Mouse (Mus musculus) c-Kit-positive CD71-positive TER-119-positive erythroid progenitor cells, embryonic 14.5 days (primary cell): ENCODE measurements around the gene Slc25a39.
"Not testable (repeated sequence)": the region's sequence is repeated elsewhere in the genome, so short reads cannot be mapped to it uniquely, and the experiment has no call there.

ENCODE experiments used
- DNase-seq: peaks from one replicate; pipeline ENCODE4 v3.0.0-alpha.2; 2013; ENCODE audit warnings: low spot score

Gene Slc25a39

DNA sequence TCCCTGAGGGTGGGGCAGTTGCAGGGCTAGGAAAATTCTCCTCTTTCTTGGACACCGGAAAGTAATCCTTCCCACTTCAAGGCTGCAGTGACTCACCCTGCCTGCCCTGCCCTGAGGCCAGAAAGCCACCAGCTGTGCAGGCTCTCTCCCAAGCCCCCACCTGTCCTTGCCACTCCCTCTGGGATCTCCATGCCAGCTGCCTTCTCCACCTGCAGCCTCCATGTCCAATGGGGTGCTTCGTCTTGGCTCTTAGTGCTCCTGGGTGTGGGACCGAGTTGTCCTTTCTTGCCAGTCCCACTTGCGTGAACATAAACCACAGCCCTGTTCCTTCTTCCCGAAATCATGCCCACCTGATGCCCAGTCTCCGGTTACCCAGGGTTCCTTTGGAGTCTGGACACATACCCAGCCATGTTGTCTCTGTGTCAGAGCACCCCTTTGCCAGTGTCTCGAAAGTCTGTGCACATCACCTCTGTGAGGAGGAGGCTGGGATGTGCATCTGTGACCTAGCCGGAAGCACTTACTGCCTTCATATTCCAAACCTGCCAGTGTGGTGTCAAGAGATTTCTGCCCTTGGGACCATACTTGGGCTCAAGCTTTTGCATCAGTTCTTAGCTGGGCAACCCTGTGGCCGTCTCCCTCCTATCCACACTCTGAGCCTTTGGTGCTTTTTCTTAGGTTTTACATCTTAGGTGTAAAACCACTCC lies 13.2 kb downstream of the Slc25a39 start:
- no peak for DNase-seq

DNA sequence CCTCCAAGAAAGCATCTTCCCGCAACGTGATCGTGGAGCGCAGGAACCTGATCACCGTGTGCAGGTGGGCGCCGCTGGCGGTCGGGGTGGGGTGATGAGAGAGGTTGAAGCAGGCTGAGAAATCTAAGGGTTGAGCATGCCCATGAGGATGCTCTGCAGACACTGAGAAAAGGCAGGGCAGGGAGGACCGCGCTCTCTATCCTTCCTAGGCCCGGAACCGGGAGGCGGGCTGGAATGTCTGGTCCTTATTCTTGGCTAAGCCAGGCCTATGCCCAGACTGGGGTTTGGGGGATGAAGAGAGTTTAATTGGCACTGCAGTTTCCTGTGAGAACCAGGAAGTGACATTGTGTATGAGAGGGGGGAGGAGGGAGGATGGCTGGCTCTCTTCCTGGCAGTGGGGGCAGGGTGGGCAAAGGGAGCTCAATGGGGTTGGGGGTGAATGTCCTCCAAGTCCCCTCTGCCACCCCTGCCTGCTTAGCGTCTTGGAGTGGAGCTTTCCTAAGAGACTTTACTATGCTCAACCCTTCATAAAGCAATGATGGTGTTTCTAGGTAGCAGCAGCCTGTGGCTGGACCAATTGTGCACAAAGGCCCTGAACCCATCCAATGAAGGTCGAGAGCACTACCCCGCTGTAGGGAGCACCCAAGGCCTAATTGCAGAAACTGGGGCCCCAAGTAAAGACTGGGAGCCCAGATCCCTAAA lies 13.9 kb downstream of the Slc25a39 start:
- no peak for DNase-seq

DNA sequence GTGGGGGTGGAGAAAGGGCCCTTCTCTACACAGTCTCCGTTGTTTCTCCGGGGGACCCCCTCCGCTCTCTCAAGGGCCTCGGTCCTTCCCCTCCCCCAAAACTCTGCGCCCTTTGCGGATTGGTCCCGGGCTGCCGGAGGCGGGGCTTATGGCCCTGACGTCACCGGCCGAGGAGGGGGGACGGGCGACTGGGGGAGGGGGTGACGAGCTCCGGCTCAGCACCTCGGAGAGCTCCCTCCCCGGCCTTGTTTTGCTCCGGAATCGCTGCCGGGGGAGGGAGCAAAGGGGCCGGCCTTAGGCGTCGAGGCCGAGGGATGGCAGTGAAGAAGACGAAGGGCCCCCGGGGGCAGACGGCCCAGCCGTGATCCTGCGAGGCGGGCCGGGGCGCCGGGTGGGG lies 14.5 kb downstream of the Slc25a39 start, which contains the start of gene Rundc3a:
Gene Rundc3a (plus strand): TSS at position 166 of the 397 bp plus-strand sequence.
- no peak for DNase-seq

DNA sequence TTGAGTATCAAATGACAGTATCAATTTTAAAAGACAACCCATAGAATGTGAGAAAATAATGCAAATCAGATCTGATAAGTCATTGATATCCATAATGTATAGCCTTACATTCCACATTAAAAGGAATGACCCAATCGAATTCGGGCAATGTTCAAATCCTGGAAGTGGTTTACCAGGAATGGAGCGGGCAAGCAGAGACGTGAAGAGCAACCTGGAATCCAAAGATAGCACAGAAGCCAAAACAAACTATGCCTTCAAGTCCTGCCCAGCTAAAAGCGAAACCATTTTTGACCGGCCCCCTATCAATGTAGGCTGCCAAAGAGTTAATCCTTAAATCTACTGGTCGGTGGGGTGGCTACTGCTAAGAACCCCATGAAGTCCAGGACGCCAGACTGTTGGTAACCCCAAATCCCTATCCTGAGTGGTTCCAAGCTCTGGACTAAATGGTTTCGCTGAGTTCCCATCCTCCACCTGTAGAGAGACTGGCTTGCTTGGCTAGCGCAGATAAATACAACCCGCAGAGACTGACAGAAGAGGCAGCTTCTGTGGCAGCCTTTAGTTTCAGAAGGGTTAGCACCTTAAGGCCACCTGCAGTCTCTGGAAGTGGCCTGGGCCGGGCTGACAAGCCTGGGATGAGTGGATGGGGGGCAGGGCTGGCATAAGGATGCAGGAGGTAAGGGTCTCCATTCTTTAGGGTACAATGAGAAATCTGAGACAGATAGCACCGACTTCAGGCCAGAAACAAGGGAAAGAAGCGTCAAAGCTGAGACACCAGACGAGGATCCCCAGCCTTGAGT lies 15.1 kb downstream of the Slc25a39 start:
- DNase-seq = no peak

DNA sequence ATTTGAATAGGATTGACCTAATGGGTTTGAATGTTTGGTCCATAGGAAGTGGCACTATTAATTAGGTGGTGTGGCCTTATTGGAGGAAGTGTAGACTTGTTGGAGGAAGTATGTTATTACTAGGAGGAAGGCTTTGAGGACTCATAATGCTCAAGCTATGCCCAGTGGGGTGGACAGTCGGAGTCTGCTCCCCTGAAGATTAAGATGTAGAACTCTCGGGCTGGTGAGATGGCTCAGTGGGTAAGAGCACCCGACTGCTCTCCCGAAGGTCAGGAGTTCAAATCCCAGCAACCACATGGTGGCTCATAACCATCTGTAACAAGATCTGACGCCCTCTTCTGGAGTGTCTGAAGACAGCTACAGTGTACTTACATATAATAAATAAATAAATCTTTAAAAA lies 18.3 kb downstream of the Slc25a39 start:
- DNase-seq = not testable (repeated sequence)

DNA sequence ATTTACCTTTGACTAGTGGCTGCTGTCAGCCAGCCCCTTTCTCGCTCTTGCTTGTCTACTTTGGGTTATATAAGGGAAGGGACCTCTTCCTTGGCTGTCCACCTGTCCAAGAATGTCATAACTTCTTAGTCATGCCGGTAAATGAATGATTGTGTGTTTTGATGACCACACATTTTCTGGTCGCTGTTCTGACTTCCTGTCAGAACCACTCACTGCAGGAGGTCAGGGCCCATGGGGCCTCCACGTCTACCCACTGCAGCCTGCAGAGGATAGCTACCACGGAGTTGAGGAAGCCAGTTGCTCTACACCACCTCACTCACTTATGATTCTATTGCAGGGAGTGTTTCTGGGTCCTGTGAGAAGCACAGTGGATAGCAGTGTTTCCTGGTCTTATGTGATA lies 21.6 kb downstream of the Slc25a39 start:
- DNase-seq = no peak

DNA sequence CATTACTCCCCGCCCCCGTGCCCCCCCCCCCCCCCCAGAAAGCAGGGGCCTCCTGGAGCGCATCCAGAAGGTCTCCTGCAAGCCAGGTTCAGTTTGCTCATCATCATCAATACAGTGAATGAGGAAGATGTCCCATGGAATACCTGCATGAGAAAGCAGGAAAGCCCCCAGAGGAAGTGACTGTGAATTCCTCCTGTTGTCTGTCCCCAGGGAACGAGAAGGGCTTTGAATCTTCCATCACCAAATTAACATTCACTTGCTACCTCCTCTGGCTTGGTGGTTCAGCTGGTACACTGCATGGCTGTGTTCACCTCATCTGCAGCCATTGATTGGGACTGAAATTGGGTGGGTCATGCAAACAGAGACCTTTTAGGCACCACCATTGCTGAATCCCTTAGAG lies 22.7 kb downstream of the Slc25a39 start:
- no peak for DNase-seq

DNA sequence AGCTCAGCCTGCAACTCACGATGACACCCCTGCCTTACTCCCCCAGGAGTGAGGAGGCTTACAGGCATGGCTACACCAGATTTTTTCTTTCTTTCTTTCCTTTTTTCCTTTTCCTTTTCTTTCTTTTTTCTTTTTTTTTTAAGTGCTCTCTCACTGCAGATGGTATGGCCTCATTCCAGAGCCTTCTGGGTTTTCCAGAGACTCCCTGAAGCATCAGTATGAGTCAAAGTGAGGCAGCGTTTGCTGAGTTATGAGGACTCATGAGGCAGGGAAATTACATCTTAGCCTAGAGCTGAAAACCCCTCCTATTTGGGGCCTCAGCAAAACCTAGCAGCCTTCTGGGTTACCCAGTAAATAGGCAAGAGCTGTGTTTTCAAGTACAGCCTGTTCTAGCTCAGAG lies 23.3 kb downstream of the Slc25a39 start:
- no peak for DNase-seq

DNA sequence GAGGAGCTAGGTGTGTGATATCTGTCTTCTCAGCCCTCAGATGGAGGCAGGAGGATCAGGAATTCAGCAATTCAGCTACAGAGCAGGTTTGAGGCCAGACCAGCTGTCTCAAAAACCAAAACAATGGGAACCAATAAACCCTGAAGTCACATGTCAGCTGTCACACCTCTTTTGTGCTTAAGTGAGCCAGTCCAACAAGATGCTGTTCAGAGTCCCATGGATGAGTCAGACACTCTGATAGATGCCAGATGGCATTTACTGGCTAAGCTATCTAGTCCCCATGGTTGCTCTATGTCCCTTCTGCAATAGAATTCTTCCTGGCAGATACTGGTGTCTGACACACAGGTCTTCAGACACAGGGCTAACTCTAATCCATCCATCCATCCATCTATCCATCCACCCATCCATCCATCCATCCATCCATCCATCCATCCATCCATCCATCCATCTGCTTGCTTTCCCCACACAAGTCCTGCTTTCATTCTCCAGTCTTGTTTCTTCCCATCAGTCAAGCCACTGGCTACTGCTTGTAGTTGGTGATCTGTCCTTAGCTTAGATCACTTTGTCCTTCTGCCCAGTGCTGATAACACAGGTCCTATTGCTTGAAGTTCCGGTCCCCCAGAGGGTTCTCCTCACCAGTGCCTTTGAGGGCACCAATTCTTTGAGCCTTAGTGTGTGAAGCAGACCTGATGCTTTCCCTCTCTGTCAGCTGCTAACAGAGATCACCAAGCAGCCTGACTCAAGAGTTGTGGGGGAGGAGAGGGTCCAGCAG lies 24.2 kb downstream of the Slc25a39 start:
- no peak for DNase-seq

DNA sequence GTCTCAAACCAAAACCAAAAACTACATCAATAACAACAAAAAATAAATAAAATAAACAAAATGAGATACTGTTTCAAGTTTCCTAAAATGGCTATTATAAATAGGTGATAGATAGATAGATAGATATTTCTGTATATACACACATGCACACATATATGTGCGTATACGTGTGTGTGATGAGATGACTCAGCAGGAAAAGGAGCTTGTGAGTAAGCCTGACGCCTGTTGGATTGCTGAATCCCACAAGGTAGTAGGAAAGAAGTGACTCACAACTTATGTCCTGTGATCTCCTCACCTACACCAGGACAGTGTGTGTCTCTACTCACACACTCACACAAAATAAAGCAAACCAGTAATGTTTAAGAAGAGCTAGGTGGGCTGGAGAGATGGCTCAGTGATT lies 25.0 kb downstream of the Slc25a39 start:
- DNase-seq = no peak

DNA sequence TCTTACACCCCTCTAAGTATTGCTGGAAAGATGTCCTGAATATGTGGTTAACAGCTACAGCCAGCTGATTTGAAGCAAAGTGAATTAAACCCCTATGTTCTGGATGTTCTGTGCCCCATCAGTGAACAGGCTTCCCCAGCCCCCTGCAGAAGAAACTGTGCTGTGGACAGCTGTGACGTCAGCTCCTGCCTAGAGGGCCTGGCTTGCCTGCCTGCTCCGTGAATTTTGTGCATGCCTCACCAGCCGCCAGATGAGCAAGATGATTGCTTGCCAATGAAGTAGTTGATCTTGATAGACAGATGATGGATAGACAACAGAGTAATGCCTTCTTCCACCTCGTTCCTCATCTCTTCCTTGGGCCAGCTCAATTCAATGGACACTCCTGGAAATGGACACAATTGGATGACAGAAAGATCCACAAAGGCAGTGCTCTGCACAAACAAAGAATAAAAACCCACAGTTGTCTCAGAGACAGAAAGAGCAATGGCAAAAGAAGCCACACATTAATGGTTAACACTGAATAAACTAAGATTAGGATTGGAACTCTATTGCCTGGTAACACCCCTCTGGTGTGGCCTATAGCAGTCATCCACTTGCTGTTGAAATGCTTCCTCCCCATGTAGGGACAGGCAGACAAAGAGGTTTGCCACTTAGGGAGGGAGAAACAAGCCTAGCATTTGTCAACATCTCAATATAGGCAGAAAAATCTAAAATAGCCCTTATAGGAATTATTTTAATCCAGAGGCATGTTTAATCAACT lies 26.2 kb downstream of the Slc25a39 start:
- no peak for DNase-seq

DNA sequence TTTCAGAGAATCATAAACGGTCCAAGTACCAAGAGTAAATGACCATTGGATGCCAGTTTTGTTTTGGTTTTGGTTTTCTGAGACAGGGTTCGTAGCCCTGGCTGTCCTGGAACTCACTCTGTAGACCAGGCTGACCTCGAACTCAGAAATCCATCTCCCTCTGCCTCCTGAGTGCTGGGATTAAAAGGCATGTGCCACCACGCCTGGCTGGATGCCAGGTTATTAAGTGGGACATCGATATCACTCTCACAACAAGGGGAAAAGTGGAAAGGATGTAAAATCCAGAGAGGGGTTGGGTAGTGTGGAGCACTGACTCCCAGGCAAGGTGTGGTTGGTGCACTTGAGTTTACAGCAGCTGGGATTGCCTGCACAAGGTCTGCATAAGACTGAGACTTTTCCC lies 27.7 kb downstream of the Slc25a39 start:
- no peak for DNase-seq

DNA sequence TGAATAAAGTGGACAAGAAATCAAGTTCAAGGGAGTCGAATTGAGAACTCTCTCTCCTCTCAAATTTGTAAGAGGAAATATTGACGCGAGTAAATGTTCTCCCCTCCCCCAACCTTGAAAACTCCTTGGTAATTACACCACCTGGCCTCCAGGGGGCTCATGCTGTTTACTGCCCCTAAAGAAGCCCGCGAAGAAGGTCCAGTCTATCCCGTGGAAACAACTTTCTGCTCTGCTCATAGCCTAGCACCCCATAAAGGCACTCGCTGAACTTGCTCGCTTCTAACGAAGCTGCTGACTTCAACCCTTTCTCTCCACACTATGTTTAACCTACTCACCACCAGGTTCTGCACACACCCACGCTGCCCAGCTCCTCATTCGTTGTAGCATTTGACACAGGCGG lies 30.6 kb downstream of the Slc25a39 start:
- no peak for DNase-seq

DNA sequence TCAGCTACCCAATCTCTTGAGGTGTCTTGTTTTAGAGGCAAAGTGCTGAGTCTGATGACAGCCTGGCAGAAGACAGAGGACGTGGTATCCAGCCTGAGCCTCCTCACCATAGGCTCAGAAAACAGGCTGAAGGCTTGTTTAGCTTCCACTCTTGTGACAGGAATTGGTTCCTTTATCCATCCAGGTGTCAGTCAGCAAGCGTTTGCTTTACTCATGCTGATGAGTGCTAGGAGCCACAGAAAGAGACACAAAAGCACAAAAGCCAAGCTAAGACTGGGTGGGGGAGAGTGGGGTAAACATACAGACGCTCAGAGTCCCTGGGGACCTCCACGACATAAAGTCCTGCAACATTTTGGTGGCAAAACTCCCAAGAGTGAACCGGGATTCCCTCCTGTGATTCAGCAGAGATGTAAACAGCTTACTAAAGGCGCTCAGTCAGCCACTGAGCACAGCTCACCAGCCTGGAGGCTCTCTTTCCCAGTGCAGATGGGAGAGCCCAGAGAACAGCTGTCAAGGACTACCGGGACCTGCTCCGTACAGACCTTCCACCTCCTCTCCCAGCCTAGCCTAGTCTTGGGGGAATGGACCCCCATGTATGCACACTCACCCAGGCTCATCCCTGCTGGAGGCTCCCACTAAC lies 31.4 kb downstream of the Slc25a39 start:
- no peak for DNase-seq

DNA sequence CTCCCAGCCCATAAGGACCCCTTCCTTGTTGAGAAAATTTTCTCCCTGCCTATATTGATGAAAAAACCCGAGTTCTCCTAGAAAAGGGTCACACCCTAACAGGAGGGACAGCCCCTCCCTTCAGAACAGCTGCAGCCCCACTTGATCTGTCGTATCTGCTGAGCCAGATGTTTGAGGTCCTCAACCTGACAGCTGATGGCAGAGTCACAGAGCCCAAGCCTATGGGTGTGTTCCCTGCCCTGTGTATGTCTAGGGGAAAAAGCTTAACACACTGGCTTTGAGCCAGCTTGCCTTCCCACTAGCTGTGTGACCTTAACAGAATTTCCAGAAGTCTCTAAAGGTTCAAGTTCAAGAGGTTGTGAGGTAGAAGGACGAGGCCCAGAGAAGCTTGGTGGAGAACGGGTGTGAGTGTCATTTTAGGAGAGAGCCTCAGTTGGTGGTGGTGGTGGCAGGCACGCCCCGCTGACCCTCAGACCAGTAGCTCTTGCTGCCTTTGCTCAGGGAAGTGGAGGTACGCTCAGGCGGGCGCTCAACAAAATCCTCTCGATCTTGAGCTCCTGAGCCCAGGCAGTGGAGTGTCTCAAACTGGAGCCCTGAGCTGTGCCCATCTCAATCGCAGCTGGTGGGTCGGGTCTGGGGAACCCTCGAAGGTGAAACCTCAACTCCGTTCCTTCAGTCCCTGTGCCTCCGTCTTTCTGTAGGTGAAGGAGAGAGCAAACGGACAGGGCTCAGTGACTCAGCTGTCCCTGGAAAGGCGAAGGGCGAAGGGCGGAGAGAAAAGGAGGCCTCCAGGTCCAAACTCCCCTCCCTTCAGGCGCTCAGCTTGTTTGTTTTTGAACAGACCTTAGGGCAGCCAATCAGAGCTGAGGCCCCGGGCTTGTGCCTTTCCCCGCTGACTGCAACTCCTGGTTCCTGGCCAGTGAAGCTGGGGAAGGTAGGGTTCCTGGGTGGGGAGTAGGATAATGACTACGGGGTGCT lies 32.3 kb downstream of the Slc25a39 start:
- DNase-seq = peak; percentile 96

DNA sequence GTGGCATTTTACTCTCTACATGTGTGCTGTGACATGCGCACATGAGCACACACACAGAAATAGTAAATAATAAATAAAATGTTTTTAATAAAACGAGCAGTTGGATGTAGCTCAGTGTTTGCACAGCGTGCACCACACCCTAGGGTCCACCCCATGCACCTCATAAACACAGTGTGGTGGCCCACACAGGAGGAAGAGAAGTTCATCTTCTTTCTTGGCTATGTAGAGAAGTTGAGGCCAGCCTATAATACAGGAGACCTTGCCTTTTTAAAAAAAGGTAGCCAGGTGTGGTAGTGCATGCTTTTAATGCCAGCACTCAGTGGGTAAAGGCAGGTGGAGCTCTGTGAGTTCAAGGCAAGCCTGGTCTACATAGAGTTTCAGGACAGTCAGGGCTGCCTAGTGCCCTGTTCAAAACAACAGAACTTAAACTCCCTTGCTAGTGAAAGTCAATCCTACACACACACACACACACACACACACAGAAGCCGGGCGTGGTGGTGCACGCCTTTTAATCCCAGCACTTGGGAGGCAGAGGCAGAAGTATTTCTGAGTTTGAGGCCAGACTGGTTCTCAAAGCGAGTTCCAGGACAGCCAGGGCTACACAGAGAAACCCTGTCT lies 33.5 kb downstream of the Slc25a39 start:
- no peak for DNase-seq

DNA sequence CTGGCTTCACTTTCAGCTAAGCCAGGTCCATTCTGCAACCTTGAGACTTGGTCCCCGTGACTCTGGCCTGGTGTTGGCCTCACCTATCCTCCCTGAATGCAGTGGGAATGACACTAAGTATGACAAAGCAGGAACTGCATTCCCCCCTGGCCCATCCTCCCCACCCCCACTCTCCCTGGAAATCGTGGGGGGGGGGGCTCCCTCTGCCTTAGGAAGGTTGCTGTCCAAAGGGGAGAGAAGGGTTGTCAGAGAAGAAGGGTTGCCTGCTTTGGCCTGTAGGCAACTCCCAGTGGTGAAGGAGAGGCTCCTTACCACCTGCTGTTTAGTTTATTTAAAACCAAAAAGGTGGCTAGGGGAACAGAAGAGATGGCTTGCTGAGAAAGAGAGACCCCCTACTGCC lies 34.1 kb downstream of the Slc25a39 start:
- DNase-seq = no peak

DNA sequence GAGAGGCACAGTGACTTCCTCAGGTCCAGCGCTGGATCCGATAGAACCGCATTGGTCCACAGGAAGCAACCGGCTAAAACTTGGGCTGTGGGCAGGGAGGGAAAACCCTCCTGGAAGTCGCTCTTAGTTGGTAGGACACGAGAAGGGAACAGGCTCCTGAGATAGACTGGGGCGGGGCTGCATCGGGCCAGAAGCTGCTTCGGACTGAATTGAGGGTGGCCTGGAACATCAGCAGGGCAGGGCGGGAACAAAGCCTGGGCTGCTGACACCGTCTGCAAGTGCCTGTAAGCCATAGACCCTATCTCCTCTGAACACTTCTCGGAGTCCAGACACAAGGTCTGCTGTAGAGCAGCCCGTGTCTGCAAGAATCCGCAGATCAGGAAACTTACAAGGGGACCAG lies 34.8 kb downstream of the Slc25a39 start:
- no peak for DNase-seq
